Mouse (Mus musculus) right cerebral cortex, postnatal 14 days (tissue): ENCODE results near the gene Serpina5.

ENCODE experiments used
- DNase-seq: peaks from one replicate; pipeline ENCODE4 v3.0.0; 2022

The Serpina5 gene

DNA sequence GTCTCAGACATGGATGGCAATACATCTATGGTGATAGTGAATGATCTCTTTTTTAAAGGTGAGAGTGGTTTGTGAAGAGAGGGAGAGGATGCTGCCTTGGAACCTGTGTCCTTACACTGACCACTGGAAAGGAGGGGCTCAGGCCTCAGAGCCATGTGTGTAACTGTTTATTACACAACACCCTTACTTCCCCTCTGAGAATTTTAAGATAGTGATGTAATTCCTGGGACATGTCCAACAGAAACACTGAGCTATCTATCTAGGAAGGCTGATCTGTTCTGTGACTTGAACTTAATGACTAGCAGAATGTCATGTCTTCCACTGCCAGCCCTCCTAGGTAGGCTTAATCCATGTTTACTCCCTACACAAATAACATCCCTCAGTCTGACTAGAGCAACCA, 30.1 kb downstream of the Serpina5 start:
- DNase-seq: no peak

DNA sequence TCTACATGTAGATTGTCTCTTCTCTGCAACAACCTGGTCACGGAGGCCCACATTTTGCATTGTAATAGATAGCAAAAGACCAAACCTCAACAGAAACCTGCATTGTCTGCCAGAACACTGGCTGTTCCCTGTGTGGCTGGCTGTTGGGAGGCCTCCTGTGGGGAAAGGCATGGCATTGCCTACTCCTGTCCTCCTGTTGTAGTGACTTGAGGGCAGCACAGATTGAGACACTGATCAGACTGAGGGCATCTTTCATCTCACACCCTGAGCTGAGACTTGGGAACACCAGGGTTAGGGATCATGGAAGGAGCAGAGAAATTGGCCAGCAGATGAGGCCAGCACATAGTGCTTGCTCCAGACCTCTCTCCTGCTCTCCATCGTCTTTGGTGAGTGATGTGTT, 37.3 kb downstream of the Serpina5 start:
- DNase-seq: no peak

DNA sequence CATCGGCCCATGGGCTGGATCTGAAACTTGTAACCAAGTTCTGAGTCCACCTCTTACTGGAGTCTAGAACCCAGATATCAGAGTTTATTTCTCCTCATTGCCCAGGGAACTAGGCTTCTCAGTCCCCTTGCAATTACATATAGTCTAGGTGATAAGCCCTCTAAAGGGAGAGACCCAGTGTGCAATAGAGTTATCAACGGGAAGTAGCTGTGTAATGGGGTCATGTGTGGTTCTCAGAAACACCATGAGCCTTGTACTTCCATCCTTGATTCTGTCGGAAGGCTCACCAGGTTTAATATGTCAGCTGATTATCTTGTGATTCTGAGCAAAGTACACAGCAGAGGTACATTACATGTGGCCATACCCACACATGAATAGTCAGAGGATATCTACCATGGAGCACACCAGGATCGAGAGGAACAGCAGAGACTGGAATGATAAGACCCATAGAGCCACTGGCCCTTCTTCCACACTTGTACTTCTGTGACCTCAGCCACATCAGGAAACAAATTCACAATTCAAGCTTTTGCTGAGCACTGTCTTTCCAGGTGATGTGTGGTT, 39.7 kb downstream of the Serpina5 start:
- no peak for DNase-seq

DNA sequence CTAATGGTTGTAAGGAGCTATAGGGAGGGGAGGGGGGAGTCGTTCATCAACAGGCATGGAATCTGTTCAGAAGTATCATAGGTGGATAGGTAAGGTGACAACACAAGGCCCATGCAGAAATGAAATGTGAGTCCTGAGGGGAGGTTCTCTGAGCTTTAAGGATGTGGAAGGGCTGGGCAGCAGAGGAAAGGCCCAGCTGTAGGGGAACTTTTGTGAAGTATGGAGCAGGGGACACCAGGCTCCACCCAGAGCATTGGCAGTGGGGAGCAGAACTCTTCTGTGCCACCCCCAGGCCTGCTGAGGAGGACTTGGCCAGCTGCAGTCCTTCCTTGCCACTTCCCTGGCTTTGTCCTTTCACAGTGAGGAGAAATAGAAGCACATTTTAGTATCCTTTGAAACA, 40.6 kb downstream of the Serpina5 start:
- no peak for DNase-seq

DNA sequence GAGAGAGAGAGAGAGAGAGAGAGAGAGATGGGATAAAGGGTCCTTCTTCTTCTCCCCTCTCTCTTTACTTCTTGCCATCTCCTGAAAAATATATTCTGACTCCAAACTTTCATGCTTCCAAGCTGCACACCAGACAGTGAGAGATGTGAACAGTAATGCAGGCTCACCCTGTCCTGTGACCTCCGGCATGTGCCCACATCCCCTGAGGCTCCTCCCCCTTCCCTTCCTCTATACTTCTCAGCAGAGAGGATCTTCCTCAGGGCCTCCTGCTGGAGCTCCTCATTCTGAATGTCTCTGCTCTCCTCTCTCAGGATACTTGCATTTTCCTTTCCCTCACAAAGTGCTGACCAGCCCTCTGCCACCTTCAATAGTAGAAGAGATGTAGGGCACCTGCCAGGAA, 41.5 kb downstream of the Serpina5 start:
- no peak for DNase-seq

DNA sequence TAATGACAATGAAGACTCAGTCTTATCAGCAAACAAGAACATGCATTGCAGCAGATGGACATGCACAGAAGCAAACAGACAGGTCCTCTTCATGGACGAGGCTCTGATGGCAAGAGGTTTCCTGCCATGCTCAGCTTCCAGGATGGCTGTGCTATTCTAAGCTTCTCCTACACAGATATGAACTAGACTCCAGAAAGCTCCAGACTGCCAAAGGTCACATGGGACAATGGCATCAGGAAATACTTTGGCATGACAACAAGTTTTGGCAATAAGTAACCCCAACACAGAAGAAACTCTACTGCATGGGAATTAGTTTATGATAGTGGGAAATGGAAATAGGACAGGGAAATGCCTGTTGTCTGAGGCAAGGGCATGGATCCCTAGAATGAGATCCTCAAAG, 42.4 kb downstream of the Serpina5 start:
- no peak for DNase-seq

DNA sequence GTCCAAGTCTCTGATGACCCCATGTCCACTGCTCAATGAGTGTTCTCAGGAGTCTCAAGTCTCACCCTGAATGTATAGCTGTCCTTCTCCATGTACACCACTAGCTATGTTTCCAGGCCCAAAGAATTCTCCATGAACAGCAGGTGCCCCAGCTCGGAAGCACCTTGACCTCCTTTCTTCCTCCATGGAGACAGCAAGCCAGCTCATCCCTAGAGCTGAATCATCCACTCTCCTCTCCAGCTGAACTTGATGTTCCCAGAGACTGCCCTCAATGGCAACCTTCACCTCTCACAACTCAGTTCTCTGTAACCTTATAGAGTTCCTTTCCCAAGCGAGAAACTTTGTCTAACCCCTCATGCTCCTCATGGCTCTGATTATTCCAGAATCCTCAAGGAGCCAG, 44.7 kb downstream of the Serpina5 start:
- DNase-seq: no peak

DNA sequence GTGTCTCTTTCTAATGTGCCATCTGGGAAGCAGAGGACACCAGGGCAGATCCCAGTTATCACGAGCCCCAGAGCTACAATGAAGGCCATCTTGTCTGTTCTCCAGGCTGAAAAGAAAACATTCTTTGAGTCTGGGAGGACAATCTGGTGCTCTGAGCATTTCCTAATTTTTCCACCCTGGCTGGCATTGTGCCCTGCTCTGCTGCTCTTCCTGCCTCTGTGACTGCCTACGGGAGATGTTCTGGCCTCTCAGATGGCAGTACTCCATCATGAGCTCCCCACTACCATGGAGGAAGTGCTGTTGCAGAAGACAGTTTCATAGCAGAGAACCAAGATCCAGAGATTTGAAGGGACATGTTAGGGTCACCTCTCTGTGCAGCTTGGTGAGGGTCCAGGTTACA, 51.1 kb downstream of the Serpina5 start:
- no peak for DNase-seq

DNA sequence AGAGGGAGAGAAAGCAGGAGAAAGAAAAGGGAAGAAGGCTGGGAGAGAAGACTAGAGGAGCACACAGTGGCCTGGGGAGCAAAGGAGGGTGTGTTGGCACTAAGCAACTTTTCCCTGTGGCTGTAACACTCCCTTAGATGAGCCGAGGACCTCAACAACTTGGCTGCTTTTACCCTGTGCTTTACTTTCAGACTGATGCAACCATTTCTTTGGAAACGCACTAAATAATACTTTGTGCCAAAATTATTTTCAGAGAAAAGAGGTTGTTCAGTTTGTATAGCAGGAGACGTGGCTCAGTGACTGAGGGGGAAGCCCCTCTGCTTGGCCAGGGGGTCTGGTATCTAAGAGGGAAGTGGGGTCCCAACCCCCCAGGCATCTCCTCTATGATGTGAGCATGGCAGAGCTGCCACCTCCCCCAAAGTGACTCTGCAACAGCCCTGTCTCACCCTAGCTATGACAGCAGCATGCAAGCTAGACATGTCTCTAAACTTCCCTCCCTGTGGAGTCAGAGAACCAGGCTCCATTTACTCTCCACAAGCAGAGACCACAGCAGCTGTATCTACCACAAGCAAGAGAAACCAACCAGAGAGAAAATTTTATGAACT, 52.2 kb downstream of the Serpina5 start:
- DNase-seq: no peak

DNA sequence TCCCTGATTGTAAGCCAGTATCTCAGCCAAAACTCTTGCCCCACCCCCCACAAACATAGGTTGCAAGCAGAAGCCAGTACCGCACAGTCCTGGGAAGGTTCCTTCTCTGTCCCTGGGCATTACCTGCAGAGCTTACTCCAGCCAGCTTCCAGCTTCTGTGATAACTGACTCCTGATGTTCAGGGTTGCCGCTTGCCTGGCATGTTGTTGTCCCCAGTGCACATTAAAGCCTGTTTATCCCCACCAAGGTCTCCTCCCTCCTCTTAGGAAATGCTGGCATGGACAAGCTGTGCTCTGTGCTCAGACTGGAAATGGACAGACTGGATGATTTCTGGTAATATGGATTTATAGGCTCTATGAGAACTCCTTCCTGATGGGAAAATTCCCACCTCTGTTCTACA, 52.7 kb downstream of the Serpina5 start, which contains the start of gene Serpina3c:
Gene Serpina3c, minus strand, starts transcription at position 215 of the 400 bp plus-strand sequence.
- DNase-seq: no peak
